Mouse (Mus musculus) liver, adult 2 months (tissue): ENCODE data around the gene Kcnn4. TPM values are rescaled to one million over a fixed set of nuclear protein-coding genes. Genes with fewer than 3 reads are reported as not detected.

Experiments
- DNase-seq: peaks from one replicate; pipeline ENCODE4 v3.0.0-alpha.2; 2011; ENCODE audit warnings: low read depth, low spot score; ENCODE audit errors: extremely low read depth
- H3K27ac ChIP-seq: fragments of 200-500 bp; replicated peaks from 2 replicates; pipeline ENCODE4 v1.5.1; 2012; ENCODE audit warnings: low read depth, mild to moderate bottlenecking, control low read depth, inconsistent platforms, low read length; ENCODE audit not compliant: insufficient read depth
- H3K27me3 ChIP-seq: fragments of 200-500 bp; 2 replicates; pipeline ENCODE4 v1.6.1; 2012; ENCODE audit warnings: mild to moderate bottlenecking, moderate library complexity, low read length, inconsistent platforms; ENCODE audit not compliant: control insufficient read depth, insufficient read depth
- H3K36me3 ChIP-seq: fragments of 200-500 bp; 2 replicates; pipeline ENCODE4 v1.6.1; 2012; ENCODE audit warnings: low read length, inconsistent platforms; ENCODE audit not compliant: control insufficient read depth, insufficient read depth
- H3K4me1 ChIP-seq: fragments of 200-500 bp; 2 replicates; pipeline ENCODE4 v1.6.1; 2011; ENCODE audit warnings: low read length; ENCODE audit not compliant: control insufficient read depth, insufficient read depth
- H3K4me3 ChIP-seq: fragments of 200-500 bp; 2 replicates; pipeline ENCODE4 v1.5.1; 2011; ENCODE audit warnings: low read depth, mild to moderate bottlenecking, control low read depth, low read length, moderate library complexity; ENCODE audit not compliant: insufficient read depth
- H3K79me2 ChIP-seq: fragments of 200-500 bp; 2 replicates; pipeline ENCODE4 v1.6.1; 2012; ENCODE audit warnings: inconsistent platforms, mild to moderate bottlenecking, low read length, moderate library complexity; ENCODE audit not compliant: control insufficient read depth, insufficient read depth
- H3K9ac ChIP-seq: fragments of 200-500 bp; 2 replicates; pipeline ENCODE4 v1.6.1; 2012; ENCODE audit warnings: low read depth, mild to moderate bottlenecking, control low read depth, inconsistent platforms, low read length
- CTCF ChIP-seq: fragments of 200-500 bp; IDR thresholded peaks from 2 replicates; pipeline ENCODE4 v1.5.1; 2011; ENCODE audit warnings: low read depth, low read length, control low read depth
- POLR2A ChIP-seq: fragments of 200-500 bp; IDR thresholded peaks from 2 replicates; pipeline ENCODE4 v1.6.1; 2011; ENCODE audit warnings: low read length, control low read depth; ENCODE audit not compliant: insufficient read depth; ENCODE audit errors: extremely low read depth
- WGBS: fragments of 180-500 bp; shearing (Covaris S2); methylation state at CpG from one replicate; pipeline ENCODE4 v1.1.7; 2018; 5-methylcytosine and 5-hydroxymethylcytosine counted together
- polyA plus RNA-seq: library from polyadenylated mRNA; depleted of rRNA; stranded (reverse); fragments of >200 nt; gene quantifications from 2 replicates; pipeline ENCODE4 v1.2.3, GENCODE M21; 2012
- total RNA-seq: library from RNA; depleted of rRNA; stranded (reverse); fragments of >200 nt; gene quantifications from 2 replicates; pipeline ENCODE4 v1.2.3, GENCODE M21; 2014

Gene Kcnn4
- total and polyA plus RNA-seq, 2 experiments, result 0.66 to 0.83 TPM

GRCm38 (mm10) chr7:24427168-24427567 is 57.1 kb downstream of the Kcnn4 start:
- Histone ChIP-seq H3K27ac (no peak overlapping the region), H3K36me3 (no peaks in the 10 kb centered on the region), H3K27me3 (no peaks in the 10 kb centered on the region), H3K4me3 (no peak overlapping the region), H3K79me2 (no peaks in the 10 kb centered on the region), H3K4me1 (no peaks in the 10 kb centered on the region), H3K9ac (no peak overlapping the region)
- no peak for TF ChIP-seq CTCF
- TF ChIP-seq POLR2A, result no peak
- no peak for DNase-seq
- 96% methylated on average over 8 of the region's 8 CpGs for WGBS

GRCm38 (mm10) chr7:24428725-24429124 is 58.7 kb downstream of the Kcnn4 start:
- H3K79me2 ChIP-seq, result no peaks in the 10 kb centered on the region
- H3K27ac ChIP-seq, result no peak overlapping the region
- no peaks in the 10 kb centered on the region for H3K36me3 ChIP-seq
- H3K9ac ChIP-seq, result no peak overlapping the region
- H3K4me1 ChIP-seq, result no peaks in the 10 kb centered on the region
- no peak overlapping the region for H3K4me3 ChIP-seq
- TF ChIP-seq CTCF (no peak), POLR2A (no peak)
- 0 out of 2 replicates have a peak, but pooled peaks cover 3% of the 10 kb centered on the region for H3K27me3 ChIP-seq
- no peak for DNase-seq
- WGBS, result 89% methylated on average over 5 of the region's 5 CpGs

- no peak overlapping the region for H3K4me3 ChIP-seq
- H3K9ac ChIP-seq, result no peak overlapping the region
- H3K27me3 ChIP-seq, result 0 out of 2 replicates have a peak, but pooled peaks cover 3% of the 10 kb centered on the region
- WGBS, result 75% methylated on average over 16 of the region's 16 CpGs
- TF ChIP-seq POLR2A (no peak), CTCF (no peak)
- no peaks in the 10 kb centered on the region for H3K4me1 ChIP-seq
- no peak overlapping the region for H3K27ac ChIP-seq
- no peaks in the 10 kb centered on the region for H3K36me3 ChIP-seq
- DNase-seq, result no peak
- no peaks in the 10 kb centered on the region for H3K79me2 ChIP-seq
These were observed 59.5 kb downstream of the Kcnn4 start for GRCm38 (mm10) chr7:24429413-24430112.

- WGBS, result 92% methylated on average over 15 of the region's 15 CpGs
These were observed 60.7 kb downstream of the Kcnn4 start for GRCm38 (mm10) chr7:24430551-24431345.

GRCm38 (mm10) chr7:24431713-24432112 is 61.6 kb downstream of the Kcnn4 start:
- Histone ChIP-seq H3K4me1 (no peaks in the 10 kb centered on the region), H3K4me3 (no peak overlapping the region), H3K36me3 (no peaks in the 10 kb centered on the region), H3K79me2 (no peaks in the 10 kb centered on the region), H3K27ac (no peak overlapping the region), H3K9ac (no peak overlapping the region), H3K27me3 (0 out of 2 replicates have a peak, but pooled peaks cover 3% of the 10 kb centered on the region)
- no peak for TF ChIP-seq POLR2A
- TF ChIP-seq CTCF, result no peak
- DNase-seq, result no peak
- 44% methylated on average over 11 of the region's 11 CpGs for WGBS

More at GRCm38 (mm10) chr7:24430551-24431345, 60.7 kb downstream of the Kcnn4 start:
- DNase-seq, result no peak
- H3K79me2 ChIP-seq, result no peaks in the 10 kb centered on the region
- 0 out of 2 replicates have a peak, but pooled peaks cover 3% of the 10 kb centered on the region for H3K27me3 ChIP-seq
- no peaks in the 10 kb centered on the region for H3K36me3 ChIP-seq
- no peaks in the 10 kb centered on the region for H3K4me1 ChIP-seq
- H3K4me3 ChIP-seq, result no peak overlapping the region
- H3K9ac ChIP-seq, result no peak overlapping the region
- H3K27ac ChIP-seq, result no peak overlapping the region
- TF ChIP-seq POLR2A, result no peak
- no peak for TF ChIP-seq CTCF
